Mouse (Mus musculus) embryonic facial prominence, embryonic 10.5 days (tissue): ENCODE results near the gene LTO1. TPM values are rescaled to one million over a fixed set of nuclear protein-coding genes. Genes with fewer than 3 reads are reported as not detected.
"Not testable (repeated sequence)": the region's sequence is repeated elsewhere in the genome, so short reads cannot be mapped to it uniquely, and the experiment has no call there.

Experiments
- DNase-seq: peaks from one replicate; pipeline ENCODE4 v3.0.0-alpha.2; 2017; ENCODE audit warnings: low spot score
- H3K27ac ChIP-seq: fragments of 300-500 bp; sonication (generic); replicated peaks from 2 replicates; pipeline ENCODE4 v1.5.1; 2016; ENCODE audit warnings: mild to moderate bottlenecking
- H3K27me3 ChIP-seq: fragments of 300-500 bp; sonication (generic); replicated peaks from 2 replicates; pipeline ENCODE4 v1.6.1; 2016; ENCODE audit warnings: low read depth, mild to moderate bottlenecking; ENCODE audit not compliant: poor library complexity, severe bottlenecking
- H3K36me3 ChIP-seq: fragments of 300-500 bp; sonication (generic); replicated peaks from 2 replicates; pipeline ENCODE4 v1.6.1; 2016; ENCODE audit warnings: mild to moderate bottlenecking, moderate library complexity
- H3K4me1 ChIP-seq: fragments of 300-500 bp; sonication (generic); 2 replicates; pipeline ENCODE4 v1.6.1; 2016
- H3K4me3 ChIP-seq: fragments of 300-500 bp; sonication (generic); 2 replicates; pipeline ENCODE4 v1.5.1; 2016; ENCODE audit warnings: mild to moderate bottlenecking, moderate library complexity
- H3K9me3 ChIP-seq: fragments of 300-500 bp; sonication (generic); 2 replicates; pipeline ENCODE4 v1.6.1; 2016; ENCODE audit warnings: mild to moderate bottlenecking
- WGBS: fragments of 180-500 bp; shearing (Covaris S2); methylation state at CpG from one replicate; pipeline ENCODE4 v1.1.7; 2016; 5-methylcytosine and 5-hydroxymethylcytosine counted together
- polyA plus RNA-seq: library from polyadenylated mRNA; unstranded; fragments of >200 nt; fragmentation: Nextera tagmentation; extraction: Ambion mirVana; gene quantifications from 2 replicates; pipeline ENCODE4 v1.2.1, GENCODE M21; 2016

LTO1 gene
- 25.4 and 26.0 TPM in 2 replicates for polyA plus RNA-seq

DNA sequence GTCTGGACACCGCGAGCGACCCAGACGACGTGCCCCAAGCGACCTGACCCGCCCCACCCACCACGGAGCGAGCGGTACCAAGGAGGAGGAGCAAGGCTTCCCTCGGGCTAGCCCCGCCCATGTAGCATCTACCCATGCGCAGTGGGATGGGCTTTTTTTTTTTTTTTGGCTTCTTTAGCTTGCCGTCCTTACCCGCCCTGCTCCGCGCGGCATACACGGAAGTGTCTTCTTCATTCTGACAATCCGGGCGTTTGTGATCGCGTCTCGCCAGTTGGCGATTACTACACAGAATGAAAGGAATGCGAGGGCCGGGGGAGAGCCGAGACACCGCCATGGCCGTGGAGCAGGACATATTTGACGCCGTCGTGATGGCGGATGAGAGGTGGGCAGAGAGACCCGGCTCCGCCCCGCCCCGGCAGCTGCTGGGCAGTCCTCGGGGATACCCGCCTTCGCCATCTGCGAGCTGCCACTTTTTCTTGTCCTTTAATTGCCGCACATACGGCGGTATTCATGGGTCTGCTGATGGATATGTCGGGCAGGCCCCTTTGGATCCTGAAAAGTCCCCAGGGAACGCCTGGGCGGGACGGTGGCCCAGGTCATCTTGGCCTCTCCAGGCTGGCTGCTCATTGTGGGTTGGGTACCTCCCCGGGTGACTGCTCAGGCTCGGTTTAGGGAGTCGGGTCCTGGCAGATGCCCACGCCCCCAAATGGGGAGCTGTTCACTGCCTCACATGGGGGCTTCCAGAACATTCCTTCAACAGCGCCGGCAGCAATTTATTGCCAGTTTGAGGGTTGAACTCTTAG is at the start of gene LTO1:
TSS of gene LTO1 (plus strand) at position 153 of the 803 bp plus-strand sequence.
- Histone ChIP-seq H3K36me3 (peaks cover 28% of the 10 kb centered on the region), H3K4me1 (peaks cover 14% of the 10 kb centered on the region), H3K27ac (peak within 1 kb of the TSS; percentile 85), H3K4me3 (peak within 1 kb of the TSS; percentile 93), H3K27me3 (no peaks in the 10 kb centered on the region), H3K9me3 (no peaks in the 10 kb centered on the region)
- DNase-seq, result peak; percentile 92
- WGBS, result under 1% methylated on average over 55 of the region's 55 CpGs

DNA sequence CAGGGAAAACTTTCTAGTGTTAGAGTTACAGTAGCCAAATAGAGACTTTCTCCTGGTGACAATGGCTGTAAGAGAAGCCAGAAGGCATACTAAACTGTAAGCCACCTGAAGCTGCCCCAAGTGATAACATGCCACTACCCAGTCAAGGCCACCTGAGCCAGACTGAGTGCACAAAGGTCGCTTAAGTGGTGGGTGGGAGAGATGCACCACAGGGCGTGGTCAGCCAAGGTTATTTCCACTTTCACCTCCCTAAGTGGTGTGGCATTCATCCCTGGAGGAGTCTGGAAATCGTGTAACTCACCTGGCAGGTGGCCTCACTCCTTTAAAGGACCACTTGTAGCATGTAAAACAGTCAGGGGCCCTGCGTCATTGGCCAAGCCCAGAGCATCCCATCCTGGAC is 47.7 kb upstream of the LTO1 start:
- H3K4me3 ChIP-seq, result no peak overlapping the region
- H3K27ac ChIP-seq, result no peak overlapping the region
- H3K36me3 ChIP-seq, result no peaks in the 10 kb centered on the region
- WGBS, result 69% methylated on average over 4 of the region's 4 CpGs
- no peaks in the 10 kb centered on the region for H3K9me3 ChIP-seq
- H3K4me1 ChIP-seq, result peaks cover 5% of the 10 kb centered on the region
- DNase-seq, result no peak
- H3K27me3 ChIP-seq, result peaks cover 72% of the 10 kb centered on the region

DNA sequence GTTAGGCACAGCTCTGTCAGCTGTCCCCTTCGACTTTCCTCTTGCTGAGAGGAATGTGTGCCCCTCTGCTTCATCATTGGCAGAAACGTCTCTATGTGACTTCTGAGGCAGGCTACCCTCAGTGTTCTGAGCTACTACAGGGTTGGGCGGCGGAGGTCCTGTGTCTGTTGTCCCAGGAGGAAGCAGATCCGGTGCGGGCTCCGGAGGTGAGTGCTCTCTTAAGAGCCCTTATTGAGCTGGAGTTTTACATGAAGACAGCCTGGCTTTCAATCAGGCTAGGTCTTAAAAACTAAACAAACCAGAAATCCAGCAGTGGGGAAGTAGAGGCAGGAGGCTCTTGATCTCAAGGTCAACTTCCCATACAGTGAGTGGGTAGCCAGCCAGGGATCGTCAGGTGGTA is 47.3 kb upstream of the LTO1 start:
- Histone ChIP-seq H3K27ac (no peak overlapping the region), H3K4me1 (peaks cover 8% of the 10 kb centered on the region; the same call in 1 of the 2 replicates), H3K27me3 (peaks cover 72% of the 10 kb centered on the region), H3K36me3 (no peaks in the 10 kb centered on the region), H3K4me3 (no peak overlapping the region), H3K9me3 (no peaks in the 10 kb centered on the region)
- no peak for DNase-seq
- 80% methylated on average over 8 of the region's 8 CpGs for WGBS

DNA sequence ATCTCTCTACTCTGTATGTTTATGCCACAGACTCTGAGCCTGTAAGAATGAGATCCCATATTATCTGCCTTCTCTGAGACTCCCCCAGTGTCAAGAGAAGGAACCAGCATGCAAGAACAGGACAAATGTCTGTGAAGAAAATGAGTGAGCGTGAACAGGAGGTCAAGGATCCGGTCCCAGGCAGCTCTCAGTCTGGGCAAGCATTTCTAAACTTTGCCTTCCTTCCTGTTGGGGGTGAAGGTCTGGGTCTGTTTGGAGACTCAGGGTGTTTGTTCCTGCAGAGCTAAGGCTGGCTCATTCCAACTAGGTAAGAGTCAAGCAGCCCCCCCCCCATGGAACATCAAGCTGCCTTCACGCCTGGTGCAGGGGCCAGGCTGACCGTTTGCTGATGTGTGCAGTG is 42.5 kb upstream of the LTO1 start:
- H3K36me3 ChIP-seq, result no peaks in the 10 kb centered on the region
- no peak overlapping the region for H3K27ac ChIP-seq
- no peak for DNase-seq
- H3K4me1 ChIP-seq, result peaks cover 29% of the 10 kb centered on the region
- no peak overlapping the region for H3K4me3 ChIP-seq
- no peaks in the 10 kb centered on the region for H3K9me3 ChIP-seq
- peaks cover 65% of the 10 kb centered on the region for H3K27me3 ChIP-seq
- WGBS, result 61% methylated on average over 4 of the region's 4 CpGs

DNA sequence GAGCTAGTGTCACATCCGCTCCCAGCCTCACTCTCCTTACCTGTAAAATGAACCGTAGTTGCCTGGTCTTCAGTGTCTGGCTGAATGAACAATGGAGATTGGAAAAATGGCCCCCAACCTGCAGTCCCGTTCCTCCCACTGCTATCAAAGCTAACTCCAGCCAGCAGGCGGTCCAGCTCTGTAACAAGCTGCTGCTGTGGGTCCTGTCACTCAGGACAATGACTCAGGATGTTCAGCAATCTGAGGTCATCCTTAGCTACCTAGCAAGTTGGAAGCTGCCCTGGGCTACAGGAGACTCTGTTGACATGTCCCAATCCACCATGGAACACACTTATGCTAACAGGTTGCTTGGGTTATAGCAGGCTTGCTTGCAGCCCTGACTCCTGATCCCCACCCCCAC is 41.7 kb upstream of the LTO1 start:
- H3K4me3 ChIP-seq, result no peak overlapping the region
- H3K4me1 ChIP-seq, result peaks cover 29% of the 10 kb centered on the region
- peaks cover 68% of the 10 kb centered on the region for H3K27me3 ChIP-seq
- DNase-seq, result no peak
- 70% methylated on average over 4 of the region's 4 CpGs for WGBS
- no peaks in the 10 kb centered on the region for H3K9me3 ChIP-seq
- H3K27ac ChIP-seq, result no peak overlapping the region
- H3K36me3 ChIP-seq, result no peaks in the 10 kb centered on the region

DNA sequence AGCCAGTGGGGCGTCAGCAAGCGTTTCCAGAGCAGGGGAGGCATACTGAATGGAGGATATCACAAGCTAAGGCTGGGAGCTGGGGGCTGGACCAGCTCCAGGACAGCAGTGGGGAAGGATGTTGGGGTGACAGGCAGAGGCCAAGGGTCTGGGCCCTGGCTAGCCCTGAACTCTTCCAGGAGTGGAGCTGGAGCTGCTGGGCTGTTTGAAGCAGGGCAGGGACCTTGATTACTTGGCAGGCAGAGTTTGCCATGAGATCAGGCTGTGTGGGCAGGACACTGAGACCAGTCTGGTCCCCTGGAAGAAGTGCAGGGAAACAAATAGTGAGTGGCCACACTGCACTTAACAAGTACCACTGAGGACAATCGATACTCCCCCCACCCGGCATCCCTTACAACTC is 40.7 kb upstream of the LTO1 start:
- no peak for DNase-seq
- no peaks in the 10 kb centered on the region for H3K36me3 ChIP-seq
- H3K27ac ChIP-seq, result no peak overlapping the region
- no peaks in the 10 kb centered on the region for H3K9me3 ChIP-seq
- 70% methylated on average over 4 of the region's 4 CpGs for WGBS
- H3K27me3 ChIP-seq, result peaks cover 70% of the 10 kb centered on the region
- H3K4me1 ChIP-seq, result peaks cover 29% of the 10 kb centered on the region
- H3K4me3 ChIP-seq, result no peak overlapping the region

DNA sequence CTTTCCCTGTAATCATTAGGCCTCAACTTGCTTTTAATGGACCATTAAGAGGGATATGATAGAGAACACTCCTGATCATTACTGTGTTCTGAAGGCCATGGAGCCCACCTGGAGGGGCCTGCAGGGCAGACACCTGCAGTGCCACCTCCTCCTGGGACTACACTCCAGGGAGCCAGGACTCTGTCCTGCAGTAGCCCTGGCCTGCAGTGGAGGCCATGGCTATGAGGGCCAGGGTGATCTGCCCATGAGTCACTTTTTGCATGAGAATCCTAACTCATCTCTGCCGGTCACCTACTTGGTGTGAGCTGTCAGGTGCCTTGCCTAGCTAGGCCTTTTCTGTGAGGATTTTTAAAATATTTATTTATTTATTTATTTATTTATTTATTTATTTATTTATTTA is 36.5 kb upstream of the LTO1 start:
- Histone ChIP-seq H3K9me3 (no peaks in the 10 kb centered on the region), H3K27ac (no peak overlapping the region), H3K27me3 (peaks cover 55% of the 10 kb centered on the region), H3K36me3 (no peaks in the 10 kb centered on the region), H3K4me3 (no peak overlapping the region), H3K4me1 (peaks cover 32% of the 10 kb centered on the region)
- WGBS, result 98% methylated on average over 1 of the region's 1 CpGs
- no peak for DNase-seq

GRCm38 (mm10) chr7:144883106-144883505 is 31.8 kb upstream of the LTO1 start:
- 51% methylated on average over 2 of the region's 2 CpGs for WGBS
- DNase-seq, result no peak
- H3K9me3 ChIP-seq, result no peaks in the 10 kb centered on the region

DNA sequence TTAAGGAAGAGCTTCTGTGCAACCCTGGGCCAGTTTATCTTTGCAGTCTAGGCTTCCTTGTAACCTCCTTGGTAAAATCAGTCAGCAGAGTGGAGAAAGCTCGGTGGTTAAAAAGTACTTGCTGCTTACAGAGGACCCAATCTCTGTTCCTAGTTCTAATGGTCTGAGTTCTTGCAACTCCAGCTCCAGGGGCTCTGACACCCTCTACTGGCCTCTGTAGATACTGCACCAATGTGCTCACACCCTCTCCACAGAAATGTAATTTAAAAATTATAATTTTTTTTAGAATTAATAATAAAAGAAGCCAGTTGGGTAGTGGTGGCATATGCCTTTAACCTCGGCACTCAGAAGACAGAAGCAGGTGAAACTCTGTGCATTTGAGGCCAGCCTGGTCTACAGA is 27.2 kb upstream of the LTO1 start:
- 84% methylated on average over 2 of the region's 2 CpGs for whole genome bisulfite sequencing

More at GRCm38 (mm10) chr7:144883106-144883505, 31.8 kb upstream of the LTO1 start:
- peaks cover 13% of the 10 kb centered on the region for H3K4me1 ChIP-seq
- H3K4me3 ChIP-seq, result no peak overlapping the region
- no peaks in the 10 kb centered on the region for H3K36me3 ChIP-seq
- no peak overlapping the region for H3K27ac ChIP-seq
- peaks cover 23% of the 10 kb centered on the region for H3K27me3 ChIP-seq

DNA sequence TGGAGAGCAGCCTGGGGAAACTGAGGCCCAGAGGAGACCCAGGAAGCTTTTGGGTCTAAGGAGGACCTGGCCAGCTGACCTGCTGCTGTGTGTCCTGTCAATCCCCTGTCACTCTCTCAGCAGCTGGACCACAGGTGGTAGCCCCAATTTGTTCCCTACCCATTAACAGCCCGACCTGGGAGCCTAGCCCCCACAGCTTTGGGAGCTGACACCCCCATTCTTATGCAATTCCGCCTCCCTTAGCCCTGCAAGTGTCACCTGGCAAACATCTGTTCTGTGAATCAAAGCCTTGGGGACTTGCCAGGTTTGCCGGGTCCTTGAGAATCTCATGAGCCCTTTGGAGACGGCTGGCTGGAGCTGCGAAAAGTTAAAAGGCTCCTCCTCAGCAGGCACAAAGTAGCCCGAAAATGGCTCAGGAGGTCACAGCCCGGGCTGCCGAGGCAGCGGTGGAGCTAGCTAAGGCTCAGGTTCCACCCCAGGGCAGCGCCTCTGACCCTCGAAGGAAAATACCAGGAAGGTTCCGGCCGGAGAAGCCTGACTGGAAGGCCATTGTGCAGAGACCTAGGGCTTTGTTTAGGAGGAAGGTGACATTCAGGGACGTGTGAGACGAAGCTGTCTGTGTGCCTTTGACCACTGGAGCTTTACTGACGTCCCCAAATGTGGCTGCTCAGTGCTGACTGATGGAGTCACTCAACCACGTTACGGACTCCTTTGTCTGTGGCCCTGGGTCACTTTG is 26.2 kb upstream of the LTO1 start:
- H3K27ac ChIP-seq, result no peak overlapping the region; the same call in 1 of the 2 replicates
- WGBS, result 4% methylated on average over 18 of the region's 18 CpGs
- DNase-seq, result peak; percentile 41
- H3K27me3 ChIP-seq, result peaks cover 54% of the 10 kb centered on the region
- H3K36me3 ChIP-seq, result no peaks in the 10 kb centered on the region
- no peak overlapping the region for H3K4me3 ChIP-seq
- no peaks in the 10 kb centered on the region for H3K9me3 ChIP-seq
- H3K4me1 ChIP-seq, result peaks cover 9% of the 10 kb centered on the region

More for the DNA sequence above, 27.2 kb upstream of the LTO1 start:
- Histone ChIP-seq H3K4me1 (peaks cover 14% of the 10 kb centered on the region), H3K36me3 (no peaks in the 10 kb centered on the region), H3K4me3 (no peak overlapping the region), H3K27me3 (peaks cover 53% of the 10 kb centered on the region), H3K9me3 (no peaks in the 10 kb centered on the region), H3K27ac (no peak overlapping the region)
- DNase-seq, result no peak

- H3K4me3 ChIP-seq, H3K9me3 ChIP-seq, H3K36me3 ChIP-seq, DNase-seq, H3K27ac ChIP-seq: not testable (repeated sequence)
- WGBS, result 93% methylated on average over 1 of the region's 1 CpGs
- peaks cover 69% of the 10 kb centered on the region for H3K27me3 ChIP-seq
- H3K4me1 ChIP-seq, result peaks cover 23% of the 10 kb centered on the region
Measured at GRCm38 (mm10) chr7:144890661-144891060, 24.2 kb upstream of the LTO1 start.

DNA sequence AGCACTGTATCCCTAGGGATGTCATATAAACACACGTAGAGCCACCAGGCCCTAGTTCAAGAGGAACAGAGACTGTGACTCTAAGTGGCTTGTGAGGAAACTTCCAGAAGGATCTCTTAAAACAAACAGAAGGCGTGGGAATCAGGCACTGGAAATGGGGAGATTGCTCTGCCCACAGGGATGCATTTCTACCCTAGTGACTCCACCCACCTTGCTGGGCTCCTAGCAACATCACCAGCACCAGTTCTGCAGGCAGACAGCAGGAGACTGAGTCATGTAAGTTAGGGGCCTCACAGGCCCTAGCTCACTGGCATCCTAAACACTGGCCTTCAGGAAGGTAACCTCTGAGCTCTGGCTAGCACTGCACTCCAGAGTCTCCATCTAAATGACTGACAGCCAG is 23.0 kb upstream of the LTO1 start:
- H3K27ac ChIP-seq, result no peak overlapping the region
- WGBS, result 80% methylated on average over 2 of the region's 2 CpGs

DNA sequence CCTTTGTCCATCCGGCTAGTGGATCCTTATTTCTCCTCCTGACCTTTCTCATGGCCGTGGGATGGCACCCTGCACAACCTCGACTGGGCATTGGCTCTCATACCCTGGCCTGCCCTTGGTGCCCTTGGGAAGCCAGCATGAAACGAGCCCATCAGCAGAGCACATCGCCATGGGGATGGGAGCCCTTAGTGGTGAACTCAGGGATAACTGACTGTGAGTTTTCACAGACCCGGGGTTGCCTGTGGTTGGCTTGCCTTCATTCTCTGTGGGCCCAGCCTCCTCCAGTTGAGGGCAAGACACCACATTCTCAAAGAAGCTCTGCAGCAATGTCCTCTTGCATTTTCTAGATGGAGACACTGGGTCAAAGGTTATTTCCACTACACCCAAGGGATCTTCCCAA is 22.6 kb upstream of the LTO1 start:
- no peak for DNase-seq
- peaks cover 84% of the 10 kb centered on the region for H3K27me3 ChIP-seq
- H3K4me3 ChIP-seq, result no peak overlapping the region
- H3K27ac ChIP-seq, result no peak overlapping the region
- no peaks in the 10 kb centered on the region for H3K9me3 ChIP-seq
- 52% methylated on average over 6 of the region's 6 CpGs for WGBS
- H3K4me1 ChIP-seq, result peaks cover 40% of the 10 kb centered on the region
- H3K36me3 ChIP-seq, result no peaks in the 10 kb centered on the region

More for the DNA sequence above, 23.0 kb upstream of the LTO1 start:
- no peak for DNase-seq
- H3K4me3 ChIP-seq, result no peak overlapping the region
- H3K36me3 ChIP-seq, result no peaks in the 10 kb centered on the region
- no peaks in the 10 kb centered on the region for H3K9me3 ChIP-seq
- H3K4me1 ChIP-seq, result peaks cover 35% of the 10 kb centered on the region
- H3K27me3 ChIP-seq, result peaks cover 80% of the 10 kb centered on the region
